Mouse (Mus musculus): ENCODE measurements around the gene Pars2. TPM values are rescaled to one million over a fixed set of nuclear protein-coding genes. Genes with fewer than 3 reads are reported as not detected.
A peak's percentile ranks its signal among the peaks of the same experiment; 100 is the strongest.

The Pars2 gene
- polyA plus RNA-seq, 1 experiment from 2014 or later = 6.7 TPM

DNA sequence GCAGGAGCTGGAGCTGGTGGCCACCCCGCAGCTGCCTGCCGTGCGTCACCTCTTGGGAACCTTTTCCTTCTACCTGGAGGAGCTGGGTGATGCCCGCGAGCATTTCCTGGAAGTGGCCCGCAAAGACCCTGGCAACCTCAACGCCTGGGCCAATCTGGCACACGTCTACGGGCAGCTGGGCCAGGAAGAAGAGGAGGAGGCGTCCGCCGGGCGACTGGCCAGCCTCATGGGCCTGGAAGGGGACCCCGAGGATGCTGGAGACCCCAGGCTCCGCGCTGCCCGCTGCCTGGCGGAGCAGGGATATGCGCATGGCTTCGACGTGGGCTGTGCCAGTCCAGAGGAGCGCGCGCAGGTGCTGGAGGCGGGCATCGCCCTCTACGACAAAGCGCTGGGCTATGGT is 28.2 kb upstream of the Pars2 start:
- Histone ChIP-seq H3K9me3 (ENCODE audit: control insufficient read depth) (no peaks in the 10 kb centered on the region), H3K9ac (ENCODE audit: low read depth, low read length) (peak overlapping the region; percentile 63), H3K4me3 (ENCODE audit: low read depth, low read length) (peak overlapping the region; percentile 52), H3K27ac (ENCODE audit: low read depth, low read length) (peak overlapping the region; percentile 97), H3K4me2 (replicated peaks; ENCODE audit: low read depth) (peak overlapping the region; percentile 74), H3K36me3 (ENCODE audit: control insufficient read depth, insufficient read depth) (no peaks in the 10 kb centered on the region), H3K27me3 (replicated peaks; ENCODE audit: control insufficient read depth, insufficient read depth, low read length) (no peaks in the 10 kb centered on the region), H3K4me1 (replicated peaks; ENCODE audit: control insufficient read depth, insufficient read depth, low read length) (0 out of 2 replicates have a peak, but pooled peaks cover 6% of the 10 kb centered on the region)
- TF ChIP-seq CTCF (IDR thresholded peaks at IDR 0.05; ENCODE audit: low read depth) = no peak
- WGBS = 41% methylated on average over 24 of the region's 28 CpGs
- no peak for ATAC-seq

DNA sequence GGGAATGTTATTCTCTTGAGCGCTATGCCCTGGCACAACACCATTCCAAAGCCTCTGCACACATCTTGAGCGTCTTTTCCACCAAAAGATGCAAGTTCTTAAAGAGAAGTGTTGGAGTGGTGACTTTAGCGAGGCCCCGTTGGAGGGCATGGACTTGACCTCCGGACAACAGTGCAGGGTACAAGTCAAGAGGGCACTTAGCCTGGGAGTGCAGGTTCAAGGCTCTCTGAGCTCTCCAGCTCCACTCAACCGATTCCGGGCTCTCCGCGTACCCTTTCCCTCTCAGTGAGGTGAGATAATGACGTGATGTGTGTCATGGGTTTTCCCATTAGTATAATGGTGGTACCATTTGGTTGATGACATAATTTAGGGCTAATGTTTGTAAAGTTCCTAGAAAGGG is 26.6 kb upstream of the Pars2 start:
- no peaks in the 10 kb centered on the region for H3K9me3 ChIP-seq (ENCODE audit: control insufficient read depth)
- H3K4me1 ChIP-seq (replicated peaks; ENCODE audit: control insufficient read depth, insufficient read depth, low read length) = peaks cover 3% of the 10 kb centered on the region; the same call in 1 of the 2 replicates
- 80% methylated on average over 10 of the region's 10 CpGs for WGBS
- H3K4me3 ChIP-seq (ENCODE audit: low read depth, low read length) = peak overlapping the region; percentile 52
- no peak for TF ChIP-seq CTCF (IDR thresholded peaks at IDR 0.05; ENCODE audit: low read depth)
- no peaks in the 10 kb centered on the region for H3K27me3 ChIP-seq (replicated peaks; ENCODE audit: control insufficient read depth, insufficient read depth, low read length)
- H3K4me2 ChIP-seq (replicated peaks; ENCODE audit: low read depth) = peak overlapping the region; percentile 74
- ATAC-seq = no peak
- H3K36me3 ChIP-seq (ENCODE audit: control insufficient read depth, insufficient read depth) = no peaks in the 10 kb centered on the region
- H3K9ac ChIP-seq (ENCODE audit: low read depth, low read length) = 0 out of 2 replicates have a peak overlapping the region, but pooled peaks have one; percentile 46
- peak overlapping the region; percentile 28; the same call in 1 of the 2 replicates for H3K27ac ChIP-seq (ENCODE audit: low read depth, low read length)

DNA sequence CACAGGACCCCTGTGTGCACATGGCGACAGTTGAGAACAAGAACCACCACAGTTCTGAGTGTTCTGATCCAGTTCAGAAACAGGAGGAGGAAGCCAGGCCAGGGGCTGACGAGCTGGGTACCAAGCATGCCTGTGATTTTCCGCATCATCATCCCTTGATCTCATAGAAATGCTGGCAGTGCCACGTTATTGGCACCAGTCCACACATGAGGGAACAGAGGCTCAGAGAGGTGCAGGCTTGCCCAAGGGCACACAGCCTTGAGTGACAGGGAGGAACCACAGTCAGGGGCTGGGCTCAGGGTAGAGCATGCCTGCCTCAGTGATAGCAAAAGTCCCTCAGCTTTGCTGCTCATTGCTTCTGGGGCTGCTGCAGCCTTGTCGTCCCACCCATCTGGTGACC is 23.1 kb upstream of the Pars2 start:
- Histone ChIP-seq H3K4me2 (replicated peaks; ENCODE audit: low read depth) (no peak overlapping the region), H3K27me3 (replicated peaks; ENCODE audit: control insufficient read depth, insufficient read depth, low read length) (no peaks in the 10 kb centered on the region), H3K4me1 (replicated peaks; ENCODE audit: control insufficient read depth, insufficient read depth, low read length) (peaks cover 9% of the 10 kb centered on the region), H3K36me3 (ENCODE audit: control insufficient read depth, insufficient read depth) (no peaks in the 10 kb centered on the region), H3K27ac (ENCODE audit: low read depth, low read length) (no peak overlapping the region), H3K9ac (ENCODE audit: low read depth, low read length) (no peak overlapping the region), H3K9me3 (ENCODE audit: control insufficient read depth) (no peaks in the 10 kb centered on the region), H3K4me3 (ENCODE audit: low read depth, low read length) (no peak overlapping the region)
- ATAC-seq = no peak
- 86% methylated on average over 5 of the region's 5 CpGs for WGBS
- no peak for TF ChIP-seq CTCF (IDR thresholded peaks at IDR 0.05; ENCODE audit: low read depth)

DNA sequence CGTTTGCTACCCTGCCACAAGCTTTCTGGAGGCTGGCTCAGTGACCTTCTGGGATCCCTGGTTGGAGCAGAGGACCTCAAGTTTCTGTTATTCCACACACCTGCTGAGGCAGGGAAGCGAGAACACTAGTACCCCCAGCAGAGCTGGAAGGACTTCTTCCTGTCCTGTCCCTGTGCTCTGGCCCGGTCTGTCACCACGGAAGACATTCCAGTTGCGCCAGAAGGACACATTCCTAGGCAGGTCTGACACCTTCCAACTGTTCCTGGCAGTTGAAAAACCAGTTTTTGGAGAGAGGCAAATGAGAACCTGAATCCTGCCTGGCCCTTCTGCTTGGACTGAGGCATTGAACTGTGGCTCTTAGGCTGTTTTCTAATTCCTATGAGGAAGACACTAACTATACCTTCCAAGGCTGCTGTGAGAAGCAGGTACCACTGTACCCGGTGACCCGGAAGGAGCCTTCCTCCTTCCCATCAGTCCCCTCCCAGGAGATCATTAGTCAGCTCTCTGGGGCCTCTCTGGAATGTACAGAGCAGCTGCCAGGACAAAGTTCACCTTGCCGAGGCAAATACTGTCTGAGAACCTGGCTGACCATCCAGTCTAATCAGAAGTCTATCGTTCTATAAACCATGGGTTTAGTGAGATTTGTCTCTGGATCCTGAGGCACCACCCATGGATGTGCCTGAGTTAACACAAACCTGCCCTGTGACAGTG is 22.1 kb upstream of the Pars2 start:
- H3K36me3 ChIP-seq (ENCODE audit: control insufficient read depth, insufficient read depth) = no peaks in the 10 kb centered on the region
- peaks cover 9% of the 10 kb centered on the region for H3K4me1 ChIP-seq (replicated peaks; ENCODE audit: control insufficient read depth, insufficient read depth, low read length)
- TF ChIP-seq CTCF (IDR thresholded peaks at IDR 0.05; ENCODE audit: low read depth) = no peak
- no peak overlapping the region for H3K9ac ChIP-seq (ENCODE audit: low read depth, low read length)
- 14% methylated on average over 9 of the region's 9 CpGs for whole genome bisulfite sequencing
- peak; percentile 94 for ATAC-seq
- H3K4me3 ChIP-seq (ENCODE audit: low read depth, low read length) = no peak overlapping the region
- peak overlapping the region; percentile 74 for H3K27ac ChIP-seq (ENCODE audit: low read depth, low read length)
- H3K27me3 ChIP-seq (replicated peaks; ENCODE audit: control insufficient read depth, insufficient read depth, low read length) = no peaks in the 10 kb centered on the region
- no peaks in the 10 kb centered on the region for H3K9me3 ChIP-seq (ENCODE audit: control insufficient read depth)
- 0 out of 2 replicates have a peak overlapping the region, but pooled peaks have one; percentile 13 for H3K4me2 ChIP-seq (replicated peaks; ENCODE audit: low read depth)

DNA sequence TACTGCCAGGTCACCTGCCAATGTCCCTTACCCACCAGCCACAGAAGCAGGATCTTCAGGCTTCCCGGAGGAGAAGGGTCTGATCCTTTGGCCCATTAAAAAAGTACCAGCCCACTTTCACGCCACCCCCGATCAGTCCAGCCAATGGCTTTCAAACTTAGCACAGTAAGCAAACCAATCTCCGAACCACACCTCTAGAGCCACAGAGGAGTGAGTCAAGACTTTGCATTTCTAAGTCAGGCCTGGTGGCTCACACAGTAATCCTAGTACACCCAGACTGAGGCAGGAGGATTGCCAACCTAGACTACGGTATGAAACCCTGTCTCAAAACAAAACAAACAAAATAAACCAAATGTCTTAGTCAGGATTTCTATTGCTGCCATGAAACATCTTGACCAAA is 21.5 kb upstream of the Pars2 start:
- Histone ChIP-seq H3K9ac (ENCODE audit: low read depth, low read length) (no peak overlapping the region), H3K27me3 (replicated peaks; ENCODE audit: control insufficient read depth, insufficient read depth, low read length) (no peaks in the 10 kb centered on the region), H3K9me3 (ENCODE audit: control insufficient read depth) (no peaks in the 10 kb centered on the region), H3K4me3 (ENCODE audit: low read depth, low read length) (no peak overlapping the region), H3K4me1 (replicated peaks; ENCODE audit: control insufficient read depth, insufficient read depth, low read length) (peaks cover 9% of the 10 kb centered on the region), H3K4me2 (replicated peaks; ENCODE audit: low read depth) (0 out of 2 replicates have a peak overlapping the region, but pooled peaks have one; percentile 13), H3K36me3 (ENCODE audit: control insufficient read depth, insufficient read depth) (no peaks in the 10 kb centered on the region), H3K27ac (ENCODE audit: low read depth, low read length) (peak overlapping the region; percentile 74)
- no peak for TF ChIP-seq CTCF (IDR thresholded peaks at IDR 0.05; ENCODE audit: low read depth)
- peak; percentile 51 for ATAC-seq
- 25% methylated on average over 5 of the region's 5 CpGs for WGBS

DNA sequence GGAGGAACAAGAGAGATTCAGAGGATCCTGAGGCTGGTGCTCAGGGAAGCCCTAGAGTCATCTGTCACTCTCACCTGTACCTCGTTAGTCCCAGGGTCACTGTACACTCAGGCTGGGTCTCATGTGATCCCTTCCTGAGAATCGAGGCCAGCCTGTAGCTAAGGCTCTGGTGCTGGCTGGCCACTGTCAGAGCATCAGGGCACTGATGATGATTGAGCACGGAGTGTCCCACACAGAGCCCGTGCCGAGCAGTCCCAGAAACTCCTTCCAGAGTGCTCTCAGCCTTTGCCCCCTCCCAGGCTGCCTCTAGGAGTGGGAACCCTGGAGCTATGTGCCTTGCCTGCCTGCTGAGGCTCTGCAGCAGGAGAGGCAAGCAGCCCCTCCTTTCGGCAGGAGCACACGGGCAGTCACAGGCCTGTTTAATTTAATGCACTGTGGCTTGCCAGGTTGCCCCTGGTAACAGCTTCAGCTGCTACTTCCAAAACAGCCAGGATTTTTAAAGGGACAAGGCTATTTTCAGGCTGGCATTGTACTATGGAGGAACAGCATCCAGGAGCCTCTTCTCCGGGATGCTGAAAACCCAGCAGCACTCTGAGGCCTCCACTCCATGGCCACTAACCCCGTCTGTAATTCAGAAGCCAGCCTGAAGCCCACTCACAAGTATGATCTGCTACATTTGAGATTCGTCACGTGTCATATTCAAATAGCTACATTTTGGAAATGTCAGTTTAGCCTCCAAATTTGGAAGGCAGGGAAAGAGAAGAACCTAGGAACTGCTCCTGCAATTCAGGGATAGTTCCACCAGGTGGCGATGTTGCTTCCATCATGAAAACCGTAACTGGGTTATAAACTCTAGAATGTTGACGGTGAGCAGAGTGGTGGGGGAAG is 20.3 kb upstream of the Pars2 start:
- Histone ChIP-seq H3K9me3 (ENCODE audit: control insufficient read depth) (no peaks in the 10 kb centered on the region), H3K4me1 (replicated peaks; ENCODE audit: control insufficient read depth, insufficient read depth, low read length) (peaks cover 6% of the 10 kb centered on the region), H3K4me2 (replicated peaks; ENCODE audit: low read depth) (no peak overlapping the region), H3K9ac (ENCODE audit: low read depth, low read length) (no peak overlapping the region), H3K27me3 (replicated peaks; ENCODE audit: control insufficient read depth, insufficient read depth, low read length) (no peaks in the 10 kb centered on the region), H3K36me3 (ENCODE audit: control insufficient read depth, insufficient read depth) (no peaks in the 10 kb centered on the region; the same call in 1 of the 2 replicates), H3K4me3 (ENCODE audit: low read depth, low read length) (no peak overlapping the region), H3K27ac (ENCODE audit: low read depth, low read length) (peak overlapping the region; percentile 74)
- TF ChIP-seq CTCF (IDR thresholded peaks at IDR 0.05; ENCODE audit: low read depth) = peak; percentile 87
- WGBS = 29% methylated on average over 14 of the region's 14 CpGs
- no peak for ATAC-seq
